Mouse (Mus musculus) midbrain, embryonic 16.5 days (tissue): ENCODE measurements around the gene Nfkbib. TPM values are rescaled to one million over a fixed set of nuclear protein-coding genes. Genes with fewer than 3 reads are reported as not detected.

Experiments used
- polyA plus RNA-seq: library from polyadenylated mRNA; unstranded; fragments of >200 nt; fragmentation: Nextera tagmentation; extraction: Ambion mirVana; gene quantifications from 2 replicates; pipeline ENCODE4 v1.2.1, GENCODE M21; 2015

Gene Nfkbib
- polyA plus RNA-seq, 1 experiment from 2014 or later = 64.7 TPM

Other genes with a start within 250 kb of the Nfkbib start
- not detected in 2 replicates for gene Ifnl3, start 244.7 kb downstream of the Nfkbib start, polyA plus RNA-seq
- not detected in 2 replicates for gene Sycn, start 226.6 kb downstream of the Nfkbib start, polyA plus RNA-seq
- gene Nccrp1, start 220.3 kb downstream of the Nfkbib start, polyA plus RNA-seq = 0.15 TPM in 1 of 2 replicates, not detected in the other
- 20.2 and 20.4 TPM in 2 replicates for gene Samd4b, start 169.4 kb downstream of the Nfkbib start, polyA plus RNA-seq
- gene Pak4, start 169.3 kb downstream of the Nfkbib start, polyA plus RNA-seq = 18.1 and 19.1 TPM in 2 replicates
- 0.26 TPM in 1 of 2 replicates, not detected in the other for gene Acp7, start 136.2 kb downstream of the Nfkbib start, polyA plus RNA-seq
- 15.1 and 17.3 TPM in 2 replicates for gene Fbxo27, start 74.7 kb downstream of the Nfkbib start, polyA plus RNA-seq
- gene Fbxo17, start 50.7 kb downstream of the Nfkbib start, polyA plus RNA-seq = 3.2 and 5.2 TPM in 2 replicates
- gene Mrps12, start 25.7 kb downstream of the Nfkbib start, polyA plus RNA-seq = 95.8 and 99.4 TPM in 2 replicates
- 15.6 and 16.4 TPM in 2 replicates for gene Sars2, start 25.5 kb downstream of the Nfkbib start, polyA plus RNA-seq
- gene Ccer2, start 11.3 kb downstream of the Nfkbib start, polyA plus RNA-seq = 0.61 and 0.95 TPM in 2 replicates
- 117 and 121 TPM in 2 replicates for gene Sirt2, start 777 bp downstream of the Nfkbib start, polyA plus RNA-seq
- 2.2 and 2.9 TPM in 2 replicates for gene Rinl, start 21.5 kb upstream of the Nfkbib start, polyA plus RNA-seq
- gene Hnrnpl, start 41.0 kb upstream of the Nfkbib start, polyA plus RNA-seq = 134 and 152 TPM in 2 replicates
- 86.6 and 96.4 TPM in 2 replicates for gene Ech1, start 57.7 kb upstream of the Nfkbib start, polyA plus RNA-seq
- 5.7 and 5.9 TPM in 2 replicates for gene Lgals4, start 66.3 kb upstream of the Nfkbib start, polyA plus RNA-seq
- gene Lgals7, start 96.3 kb upstream of the Nfkbib start, polyA plus RNA-seq = 6.7 and 10.3 TPM in 2 replicates
- gene Capn12, start 113.9 kb upstream of the Nfkbib start, polyA plus RNA-seq = 0.40 and 0.57 TPM in 2 replicates
- gene Actn4, start 194.8 kb upstream of the Nfkbib start, polyA plus RNA-seq = 132 and 133 TPM in 2 replicates
- gene Eif3k, start 214.4 kb upstream of the Nfkbib start, polyA plus RNA-seq = 279 TPM in 2 replicates
- 11.8 and 13.2 TPM in 2 replicates for gene Map4k1, start 214.5 kb upstream of the Nfkbib start, polyA plus RNA-seq